Mouse (Mus musculus) kidney, embryonic 15.5 days (tissue): ENCODE measurements around the gene Cadm2. TPM values are rescaled to one million over a fixed set of nuclear protein-coding genes. Genes with fewer than 3 reads are reported as not detected.

ENCODE experiments used
- ATAC-seq: fragments of 200-750 bp; cut with Nextera tagmentation; replicated peaks from 2 replicates; pipeline ENCODE4 v1.8.0; 2017; ENCODE audit warnings: moderate TSS enrichment; ENCODE audit not compliant: low FRiP score
- H3K27ac ChIP-seq: fragments of 300-500 bp; sonication (generic); 2 replicates; pipeline ENCODE4 v1.5.1; 2015; ENCODE audit warnings: mild to moderate bottlenecking, inconsistent platforms
- H3K27me3 ChIP-seq: fragments of 300-500 bp; sonication (generic); 2 replicates; pipeline ENCODE4 v1.6.1; 2015; ENCODE audit warnings: inconsistent platforms
- H3K36me3 ChIP-seq: fragments of 300-500 bp; sonication (generic); 2 replicates; pipeline ENCODE4 v1.6.1; 2015; ENCODE audit warnings: inconsistent platforms
- H3K4me1 ChIP-seq: fragments of 300-500 bp; sonication (generic); 2 replicates; pipeline ENCODE4 v1.6.1; 2015; ENCODE audit warnings: inconsistent platforms
- H3K4me2 ChIP-seq: fragments of 300-500 bp; sonication (generic); 2 replicates; pipeline ENCODE4 v1.6.1; 2015; ENCODE audit warnings: moderate library complexity, mild to moderate bottlenecking, inconsistent platforms
- H3K4me3 ChIP-seq: fragments of 300-500 bp; sonication (generic); replicated peaks from 2 replicates; pipeline ENCODE4 v1.5.1; 2015; ENCODE audit warnings: mild to moderate bottlenecking, inconsistent platforms
- H3K9ac ChIP-seq: fragments of 300-500 bp; sonication (generic); 2 replicates; pipeline ENCODE4 v1.6.1; 2015; ENCODE audit warnings: mild to moderate bottlenecking, inconsistent platforms
- H3K9me3 ChIP-seq: fragments of 300-500 bp; sonication (generic); replicated peaks from 2 replicates; pipeline ENCODE4 v1.6.1; 2016; ENCODE audit warnings: inconsistent platforms
- WGBS: fragments of 180-500 bp; shearing (Covaris S2); methylation state at CpG from one replicate; pipeline ENCODE4 v1.1.7; 2015; ENCODE audit warnings: mixed read lengths; 5-methylcytosine and 5-hydroxymethylcytosine counted together
- polyA plus RNA-seq: library from polyadenylated mRNA; unstranded; fragments of >200 nt; fragmentation: Nextera tagmentation; extraction: Ambion mirVana; gene quantifications from 2 replicates; pipeline ENCODE4 v1.2.1, GENCODE M21; 2015

Gene Cadm2
- polyA plus RNA-seq, 1 experiment from 2014 or later: 0.26 TPM

DNA sequence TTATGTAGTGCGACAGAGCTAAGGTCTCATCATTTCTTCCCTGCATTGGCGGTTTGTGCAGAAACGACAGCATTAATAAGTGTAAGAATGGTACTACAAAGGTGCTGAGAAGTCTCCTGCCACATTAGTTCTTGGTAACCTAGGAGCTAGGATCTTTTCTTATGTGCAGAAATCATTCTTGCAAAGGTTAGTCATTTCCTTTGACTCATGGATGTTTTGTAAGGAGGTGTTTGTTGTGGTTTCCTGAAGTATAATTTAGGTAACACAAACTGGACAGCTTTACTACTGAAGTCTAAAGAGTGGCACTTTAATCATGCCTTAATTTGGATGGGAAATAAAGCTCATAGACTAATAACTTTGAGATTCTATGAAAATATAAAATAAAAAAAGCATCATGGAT is 153.7 kb downstream of the Cadm2 start:
- Histone ChIP-seq H3K4me3 (no peak overlapping the region), H3K9me3 (no peaks in the 10 kb centered on the region), H3K27me3 (no peaks in the 10 kb centered on the region), H3K9ac (no peak overlapping the region), H3K27ac (no peak overlapping the region), H3K36me3 (no peaks in the 10 kb centered on the region), H3K4me2 (no peak overlapping the region), H3K4me1 (no peaks in the 10 kb centered on the region)
- WGBS: 85% methylated on average over 3 of the region's 3 CpGs
- ATAC-seq: no peak

DNA sequence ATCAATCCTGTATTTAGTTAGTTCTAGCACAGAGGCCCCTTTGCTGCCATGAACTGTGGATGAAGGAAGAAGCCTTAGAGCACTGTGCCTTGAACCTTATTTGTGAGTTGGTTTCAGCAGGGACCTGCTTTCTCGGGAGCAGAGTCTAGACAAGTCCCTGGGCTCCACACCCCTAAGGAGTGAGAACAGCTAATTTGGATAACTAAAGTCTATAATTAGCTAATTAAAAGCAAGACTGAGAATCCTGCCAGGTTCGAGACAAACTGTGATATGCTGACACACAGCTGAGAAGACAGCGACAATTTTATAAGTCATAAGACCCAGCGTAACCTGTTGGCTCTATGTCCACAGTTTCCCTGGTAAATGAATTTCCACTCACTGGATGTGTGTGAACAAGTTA is 184.4 kb downstream of the Cadm2 start:
- Histone ChIP-seq H3K9me3 (no peaks in the 10 kb centered on the region), H3K4me2 (no peak overlapping the region), H3K9ac (no peak overlapping the region), H3K27ac (no peak overlapping the region), H3K36me3 (no peaks in the 10 kb centered on the region), H3K4me3 (no peak overlapping the region), H3K4me1 (no peaks in the 10 kb centered on the region), H3K27me3 (no peaks in the 10 kb centered on the region)
- no peak for ATAC-seq
- WGBS: 78% methylated on average over 4 of the region's 4 CpGs

DNA sequence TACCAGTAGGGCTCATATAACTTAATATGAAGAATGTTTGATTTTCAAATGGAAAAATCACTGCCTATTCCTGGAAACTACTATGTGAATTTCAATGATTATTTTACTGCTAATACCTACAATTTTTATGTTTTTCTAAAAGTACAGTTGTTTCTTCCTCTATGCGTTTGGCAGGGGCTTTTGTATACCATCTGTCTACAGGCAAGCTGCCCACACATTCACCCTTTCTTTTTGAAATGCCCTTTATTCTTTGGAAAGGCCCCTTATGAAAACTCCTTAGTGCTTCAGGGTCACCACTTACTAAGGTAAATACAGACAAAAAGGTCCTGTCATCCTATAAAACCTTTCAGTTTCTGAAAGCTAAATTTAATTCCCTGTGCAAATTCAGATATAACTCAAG is 195.3 kb downstream of the Cadm2 start:
- no peak for ATAC-seq
- H3K4me2 ChIP-seq: no peak overlapping the region
- 57% methylated on average over 1 of the region's 1 CpGs for WGBS

DNA sequence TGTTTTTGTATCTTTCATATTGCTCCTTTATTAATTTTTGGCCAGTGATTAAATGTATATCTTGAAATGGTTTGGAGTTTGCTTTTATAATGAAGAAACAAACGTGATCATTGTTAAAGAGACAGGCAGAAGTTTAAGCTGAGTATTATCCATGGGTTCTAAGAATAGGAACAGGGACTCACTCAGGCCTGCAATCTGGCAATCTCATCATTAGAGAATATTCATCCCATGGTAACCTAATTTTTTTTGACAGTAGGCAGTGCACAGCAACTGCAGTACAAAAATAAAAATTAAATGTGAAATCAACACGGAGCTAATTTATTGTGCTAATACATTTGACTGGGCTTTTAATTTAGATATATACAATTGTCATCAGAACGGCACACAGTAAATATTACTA is 209.8 kb downstream of the Cadm2 start:
- 70% methylated on average over 3 of the region's 3 CpGs for WGBS
- no peaks in the 10 kb centered on the region for H3K4me1 ChIP-seq

More for the DNA sequence above, 195.3 kb downstream of the Cadm2 start:
- Histone ChIP-seq H3K27ac (no peak overlapping the region), H3K9me3 (no peaks in the 10 kb centered on the region), H3K4me3 (no peak overlapping the region), H3K27me3 (no peaks in the 10 kb centered on the region), H3K36me3 (no peaks in the 10 kb centered on the region), H3K4me1 (no peaks in the 10 kb centered on the region), H3K9ac (no peak overlapping the region)

DNA sequence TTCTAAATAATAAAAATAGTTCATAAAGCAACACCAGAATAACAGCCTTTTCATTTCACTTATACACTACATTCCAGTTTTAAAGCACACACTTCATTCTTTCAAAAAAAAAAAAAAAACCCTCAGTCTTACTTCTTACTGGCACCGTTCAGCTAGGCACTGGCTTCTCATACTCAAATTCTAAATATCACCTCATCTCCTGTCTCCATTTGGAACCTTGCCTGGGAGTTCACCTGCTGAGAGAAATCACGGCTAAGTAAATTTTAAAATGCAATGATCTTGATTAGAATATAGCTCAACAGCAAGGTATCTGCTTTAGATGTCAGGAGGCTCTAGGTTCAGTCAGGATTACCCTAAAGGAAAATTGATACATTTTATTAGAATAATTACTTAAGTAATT is 210.2 kb downstream of the Cadm2 start:
- Histone ChIP-seq H3K4me1 (no peaks in the 10 kb centered on the region), H3K4me2 (no peak overlapping the region), H3K36me3 (no peaks in the 10 kb centered on the region), H3K4me3 (no peak overlapping the region), H3K9ac (no peak overlapping the region), H3K9me3 (no peaks in the 10 kb centered on the region), H3K27ac (no peak overlapping the region), H3K27me3 (no peaks in the 10 kb centered on the region)
- no peak for ATAC-seq
- whole genome bisulfite sequencing: 82% methylated on average over 2 of the region's 2 CpGs

More for the DNA sequence above, 209.8 kb downstream of the Cadm2 start:
- no peak overlapping the region for H3K4me2 ChIP-seq
- H3K9me3 ChIP-seq: no peaks in the 10 kb centered on the region
- H3K27me3 ChIP-seq: no peaks in the 10 kb centered on the region
- no peak overlapping the region for H3K9ac ChIP-seq
- no peak for ATAC-seq
- no peak overlapping the region for H3K27ac ChIP-seq
- H3K36me3 ChIP-seq: no peaks in the 10 kb centered on the region
- H3K4me3 ChIP-seq: no peak overlapping the region

DNA sequence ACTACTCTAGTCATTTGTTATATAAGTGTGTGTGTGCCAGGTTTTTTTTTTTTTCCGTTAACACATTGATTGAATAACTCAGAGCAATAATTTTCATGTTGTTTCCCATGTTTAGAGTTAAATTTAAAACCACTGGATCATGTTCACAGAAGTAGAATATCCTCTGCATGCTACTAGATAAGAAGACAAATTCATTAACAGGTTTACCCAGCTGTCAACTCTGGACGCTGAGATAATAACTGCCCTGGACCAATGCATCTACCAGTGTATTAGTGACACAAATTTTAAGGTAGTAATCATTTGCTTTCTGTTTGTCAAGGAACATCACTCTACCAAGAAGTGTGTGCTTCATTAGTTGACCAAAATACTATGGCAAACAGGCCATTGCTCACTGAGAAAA is 253.0 kb downstream of the Cadm2 start:
- WGBS: 77% methylated on average over 2 of the region's 2 CpGs
- H3K4me2 ChIP-seq: no peak overlapping the region

DNA sequence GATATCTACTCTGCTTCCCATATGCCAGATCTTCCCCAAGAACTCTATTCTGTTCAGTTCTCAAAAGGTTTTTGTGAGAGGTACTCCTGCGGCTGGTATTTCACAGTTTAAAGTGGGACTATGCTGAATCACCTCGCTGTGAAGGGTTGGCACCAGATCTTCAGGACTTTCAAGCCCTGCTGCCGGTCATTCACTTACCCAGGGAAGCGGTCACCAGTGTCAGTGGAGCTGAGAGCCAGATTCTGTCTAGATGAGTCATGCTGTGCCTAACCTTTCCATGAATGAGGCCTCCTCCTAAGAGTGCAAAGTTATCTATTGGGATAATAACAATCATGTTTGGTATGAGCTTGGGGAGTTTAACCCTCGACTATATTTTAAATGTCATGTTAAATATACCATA is 272.7 kb downstream of the Cadm2 start:
- no peak overlapping the region for H3K4me3 ChIP-seq
- no peaks in the 10 kb centered on the region for H3K9me3 ChIP-seq
- no peaks in the 10 kb centered on the region for H3K4me1 ChIP-seq
- ATAC-seq: no peak
- H3K27ac ChIP-seq: no peak overlapping the region
- H3K4me2 ChIP-seq: no peak overlapping the region
- WGBS: 84% methylated on average over 5 of the region's 5 CpGs
- H3K9ac ChIP-seq: no peak overlapping the region
- H3K36me3 ChIP-seq: no peaks in the 10 kb centered on the region
- H3K27me3 ChIP-seq: no peaks in the 10 kb centered on the region

More for the DNA sequence above, 253.0 kb downstream of the Cadm2 start:
- Histone ChIP-seq H3K9me3 (no peaks in the 10 kb centered on the region), H3K27ac (no peak overlapping the region), H3K36me3 (no peaks in the 10 kb centered on the region), H3K4me3 (no peak overlapping the region), H3K27me3 (no peaks in the 10 kb centered on the region), H3K9ac (no peak overlapping the region), H3K4me1 (no peaks in the 10 kb centered on the region)
- no peak for ATAC-seq

DNA sequence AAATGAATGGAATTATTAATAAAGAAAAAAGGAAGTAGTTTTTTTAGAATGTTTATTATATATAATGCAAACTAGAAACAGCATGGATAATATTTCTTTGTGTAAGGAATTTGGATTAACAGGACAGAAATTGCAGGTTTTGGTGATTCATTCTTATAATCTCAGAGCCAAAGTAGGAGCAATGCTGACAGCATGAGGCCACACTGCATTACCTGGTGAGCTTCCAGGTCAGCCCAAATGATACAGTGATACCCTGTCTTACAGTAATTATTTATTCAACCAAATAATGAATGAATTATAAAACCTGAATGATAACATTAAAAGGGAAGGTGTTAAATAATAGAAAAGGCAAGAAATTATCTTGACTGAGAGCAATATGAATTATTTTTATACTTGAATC is 273.1 kb downstream of the Cadm2 start:
- Histone ChIP-seq H3K27me3 (no peaks in the 10 kb centered on the region), H3K9me3 (no peaks in the 10 kb centered on the region), H3K27ac (no peak overlapping the region), H3K36me3 (no peaks in the 10 kb centered on the region), H3K9ac (no peak overlapping the region), H3K4me1 (no peaks in the 10 kb centered on the region), H3K4me2 (no peak overlapping the region), H3K4me3 (no peak overlapping the region)
- ATAC-seq: no peak

DNA sequence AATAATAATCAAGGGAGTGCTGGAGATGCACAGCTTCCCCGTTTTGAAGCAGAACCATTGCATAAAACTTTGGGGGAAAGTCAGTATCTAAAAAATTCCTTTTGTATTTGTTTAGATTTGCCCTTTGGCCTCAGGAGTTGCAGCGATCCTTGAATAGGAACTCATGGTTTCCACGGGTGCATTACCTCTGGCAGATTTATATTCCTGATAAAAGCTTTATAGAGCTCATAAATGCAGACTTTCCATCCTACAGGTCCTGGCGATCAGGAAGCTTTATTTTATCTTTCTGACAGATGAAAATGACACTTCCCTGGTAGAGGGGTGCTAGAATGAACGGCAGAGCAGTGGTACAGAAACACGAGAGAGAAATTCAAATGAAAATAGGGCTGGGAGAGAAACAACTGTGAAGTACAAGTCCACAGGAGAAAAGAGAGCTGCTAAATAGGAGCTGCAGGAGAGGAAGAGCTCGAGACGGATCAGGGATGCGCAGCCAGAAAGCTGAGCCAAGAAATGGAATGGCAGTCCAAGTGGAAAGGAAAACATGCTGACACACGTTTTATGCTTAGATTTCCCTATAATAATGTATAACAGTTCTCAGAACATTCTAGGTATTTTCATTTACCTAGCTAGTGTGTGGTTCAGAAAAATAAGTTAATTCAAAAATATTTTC is 274.0 kb downstream of the Cadm2 start:
- H3K9ac ChIP-seq: no peak overlapping the region
- no peaks in the 10 kb centered on the region for H3K9me3 ChIP-seq
- no peak for ATAC-seq
- WGBS: 17% methylated on average over 10 of the region's 10 CpGs
- no peaks in the 10 kb centered on the region for H3K36me3 ChIP-seq
- no peak overlapping the region for H3K27ac ChIP-seq
- H3K4me1 ChIP-seq: no peaks in the 10 kb centered on the region
- peak overlapping the region; percentile 22; the same call in 1 of the 2 replicates for H3K4me2 ChIP-seq
- no peak overlapping the region for H3K4me3 ChIP-seq
- no peaks in the 10 kb centered on the region for H3K27me3 ChIP-seq

DNA sequence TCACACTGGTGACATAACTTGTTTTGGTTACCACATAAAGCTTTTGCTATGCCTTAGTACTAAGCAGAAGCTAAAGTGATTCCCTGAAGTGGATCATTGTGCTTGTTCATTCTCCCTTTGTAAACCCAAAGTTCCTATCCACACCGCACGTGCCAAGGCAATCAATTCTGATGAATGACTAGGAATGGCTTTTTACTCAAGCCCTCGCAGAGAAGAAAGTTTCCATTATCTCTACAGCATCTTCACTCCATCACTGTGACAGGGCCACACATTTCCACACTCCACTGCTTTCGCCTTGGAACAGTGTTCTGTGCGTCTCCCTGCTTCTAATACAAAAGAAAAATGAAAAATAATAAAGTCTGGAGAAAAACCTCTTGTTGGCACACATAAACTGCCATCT is 276.5 kb downstream of the Cadm2 start:
- Histone ChIP-seq H3K9ac (no peak overlapping the region), H3K4me3 (no peak overlapping the region), H3K4me1 (no peaks in the 10 kb centered on the region), H3K27ac (no peak overlapping the region), H3K36me3 (no peaks in the 10 kb centered on the region), H3K9me3 (no peaks in the 10 kb centered on the region), H3K4me2 (no peak overlapping the region), H3K27me3 (no peaks in the 10 kb centered on the region)
- 42% methylated on average over 5 of the region's 5 CpGs for WGBS
- ATAC-seq: no peak

DNA sequence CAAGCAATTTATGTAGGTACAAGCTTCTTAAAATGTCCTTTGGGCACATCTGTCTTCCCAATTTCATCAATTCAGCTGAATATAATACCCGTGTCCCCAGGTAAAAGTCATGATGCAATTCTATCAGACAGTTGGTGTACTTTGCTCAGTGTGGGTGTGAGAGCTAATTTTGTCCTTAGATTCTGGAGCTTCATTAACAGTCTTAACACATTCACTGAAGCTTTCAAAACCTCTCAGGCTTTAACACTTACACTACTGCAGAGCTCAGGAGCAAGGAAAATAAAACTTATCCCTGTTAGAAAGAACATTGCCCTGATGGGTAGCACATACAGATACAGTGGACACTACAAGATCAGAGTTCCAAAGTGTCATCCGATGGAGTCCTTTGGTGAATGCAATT is 309.7 kb downstream of the Cadm2 start:
- ATAC-seq: no peak
- Histone ChIP-seq H3K27ac (no peak overlapping the region), H3K27me3 (no peaks in the 10 kb centered on the region), H3K4me1 (no peaks in the 10 kb centered on the region), H3K4me3 (no peak overlapping the region), H3K36me3 (no peaks in the 10 kb centered on the region), H3K9me3 (no peaks in the 10 kb centered on the region), H3K4me2 (no peak overlapping the region), H3K9ac (no peak overlapping the region)
- WGBS: 87% methylated on average over 2 of the region's 2 CpGs

DNA sequence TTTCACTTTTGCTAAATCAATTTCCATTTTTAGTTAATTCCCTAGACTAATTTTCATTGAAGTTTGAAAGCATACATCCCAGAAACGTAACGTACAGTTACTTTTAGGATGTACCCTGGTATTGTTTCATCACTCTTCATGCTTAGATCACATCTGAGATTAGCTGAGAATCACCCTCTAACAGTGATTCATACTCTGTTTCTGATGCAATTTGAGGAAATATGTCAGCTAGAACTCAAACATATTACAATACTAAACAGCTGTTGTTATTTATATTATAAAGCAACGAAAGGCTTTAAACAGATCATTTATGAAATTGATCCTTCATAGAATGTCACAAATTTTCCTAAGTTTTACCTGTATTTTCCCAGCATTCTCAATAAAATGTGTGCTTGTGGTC is 336.0 kb downstream of the Cadm2 start:
- no peak for ATAC-seq
- Histone ChIP-seq H3K9ac (no peak overlapping the region), H3K27me3 (no peaks in the 10 kb centered on the region), H3K36me3 (no peaks in the 10 kb centered on the region), H3K27ac (no peak overlapping the region), H3K9me3 (no peaks in the 10 kb centered on the region), H3K4me2 (no peak overlapping the region), H3K4me1 (no peaks in the 10 kb centered on the region), H3K4me3 (no peak overlapping the region)
- 88% methylated on average over 3 of the region's 3 CpGs for WGBS

DNA sequence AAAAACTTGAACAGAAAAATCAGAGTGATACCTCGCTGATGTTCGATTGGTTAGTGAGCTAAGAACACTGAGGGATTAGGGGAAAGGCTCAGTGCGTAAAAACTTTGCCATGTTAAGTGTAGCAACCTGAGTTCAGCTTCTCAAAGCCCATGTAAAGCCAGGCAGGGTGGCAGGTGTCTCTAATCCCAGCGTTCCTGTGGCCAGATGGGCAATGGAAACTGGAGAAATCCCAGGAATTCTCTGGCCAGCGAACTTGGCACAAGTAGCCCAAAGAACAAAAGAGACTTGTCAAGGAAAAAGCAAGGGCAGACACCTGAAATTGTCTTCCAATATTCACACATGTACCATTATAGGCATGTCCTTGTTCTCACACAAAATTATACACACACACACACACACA is 377.1 kb downstream of the Cadm2 start:
- H3K9me3 ChIP-seq: no peaks in the 10 kb centered on the region
- 79% methylated on average over 5 of the region's 5 CpGs for WGBS

More for the DNA sequence above, 377.1 kb downstream of the Cadm2 start:
- ATAC-seq: no peak
- no peaks in the 10 kb centered on the region for H3K36me3 ChIP-seq
- H3K4me1 ChIP-seq: no peaks in the 10 kb centered on the region
- no peak overlapping the region for H3K4me2 ChIP-seq
- H3K27me3 ChIP-seq: no peaks in the 10 kb centered on the region
- H3K27ac ChIP-seq: no peak overlapping the region
- H3K4me3 ChIP-seq: no peak overlapping the region
- H3K9ac ChIP-seq: no peak overlapping the region
